Mouse (Mus musculus): ENCODE measurements around the gene Pxmp2.

- TF ChIP-seq ZC3H11A (IDR thresholded peaks at IDR 0.05; ENCODE audit: borderline replicate concordance, low read depth, low read length), result no peak
- no peak for TF ChIP-seq MAFK (IDR thresholded peaks at IDR 0.05; ENCODE audit: insufficient read depth, low read depth, low read length)
- no peak for TF ChIP-seq HCFC1 (IDR thresholded peaks at IDR 0.05; ENCODE audit: borderline replicate concordance, insufficient read depth, low read length)
These were observed 60.9 kb downstream of the Pxmp2 start for GRCm38 (mm10) chr5:110225056-110225455.

All from ES-E14 (cell line).